Mouse (Mus musculus) cerebellum, adult 2 months (tissue): ENCODE results near the gene Acsf2. TPM values are rescaled to one million over a fixed set of nuclear protein-coding genes. Genes with fewer than 3 reads are reported as not detected.

Source experiments
- DNase-seq, 2 experiments: peaks; one replicate each; pipeline ENCODE4 v3.0.0; 2021
- H3K27ac ChIP-seq: fragments of 200-500 bp; 2 replicates; pipeline ENCODE4 v1.5.1; 2012; ENCODE audit warnings: low read length, control low read depth, inconsistent platforms; ENCODE audit not compliant: insufficient read depth
- H3K27me3 ChIP-seq: fragments of 200-500 bp; 2 replicates; pipeline ENCODE4 v1.6.1; 2012; ENCODE audit warnings: inconsistent platforms, mild to moderate bottlenecking, low read length, moderate library complexity; ENCODE audit not compliant: control insufficient read depth, insufficient read depth
- H3K4me1 ChIP-seq: fragments of 200-500 bp; 2 replicates; pipeline ENCODE4 v1.6.1; 2011; ENCODE audit warnings: low read length; ENCODE audit not compliant: control insufficient read depth, insufficient read depth
- H3K4me3 ChIP-seq: fragments of 200-500 bp; replicated peaks from 2 replicates; pipeline ENCODE3; 2011; ENCODE audit warnings: mild to moderate bottlenecking, low read depth, low read length, control low read depth; ENCODE audit not compliant: insufficient read depth
- CTCF ChIP-seq: fragments of 200-500 bp; IDR thresholded peaks from 2 replicates; pipeline ENCODE4 v1.5.1; 2011; ENCODE audit warnings: low read depth, mild to moderate bottlenecking, control low read depth, low read length, moderate library complexity, borderline replicate concordance; ENCODE audit not compliant: insufficient read depth
- POLR2A ChIP-seq: fragments of 200-500 bp; IDR thresholded peaks from 2 replicates; pipeline ENCODE4 v1.6.1; 2011; ENCODE audit warnings: low read length, control low read depth, borderline replicate concordance; ENCODE audit not compliant: insufficient read depth
- WGBS: fragments of 180-500 bp; shearing (Covaris S2); methylation state at CpG from one replicate; pipeline ENCODE4 v1.1.7; 2018; 5-methylcytosine and 5-hydroxymethylcytosine counted together
- polyA plus RNA-seq: library from polyadenylated mRNA; depleted of rRNA; stranded (reverse); fragments of >200 nt; gene quantifications from 2 replicates; pipeline ENCODE4 v1.2.3, GENCODE M21; 2012; rRNA removed

Acsf2 gene
- polyA plus RNA-seq, 1 experiment, result 13.1 TPM

- peak; percentile 79 to 87 for DNase-seq
- H3K27me3 ChIP-seq, result no peaks in the 10 kb centered on the region
- WGBS, result 2% methylated on average over 42 of the region's 42 CpGs
- H3K4me1 ChIP-seq, result 0 out of 2 replicates have a peak, but pooled peaks cover 3% of the 10 kb centered on the region
- H3K4me3 ChIP-seq, result peak within 1 kb of the TSS; percentile 80
- H3K27ac ChIP-seq, result no peak within 1 kb of the TSS
- TF ChIP-seq CTCF, result peak; percentile 5; the same call in 1 of the 2 replicates
- TF ChIP-seq POLR2A, result peak; percentile 20; the same call in 1 of the 2 replicates
These were observed 80.3 kb downstream of the Acsf2 start, which contains the start of gene Mycbpap for GRCm38 (mm10) chr11:94521219-94521843. Mycbpap (minus strand) TSS chr11:94521742.

GRCm38 (mm10) chr11:94513452-94513851 lies 88.2 kb downstream of the Acsf2 start:
- 30% methylated on average over 9 of the region's 9 CpGs for WGBS
- no peak for TF ChIP-seq CTCF
- TF ChIP-seq POLR2A, result no peak
- Histone ChIP-seq H3K4me1 (no peaks in the 10 kb centered on the region), H3K27ac (no peak overlapping the region), H3K27me3 (no peaks in the 10 kb centered on the region), H3K4me3 (no peak overlapping the region)
- no peak for DNase-seq

- Histone ChIP-seq H3K4me1 (no peaks in the 10 kb centered on the region), H3K27me3 (no peaks in the 10 kb centered on the region), H3K4me3 (no peak overlapping the region), H3K27ac (no peak overlapping the region)
- DNase-seq, result no peak
- TF ChIP-seq CTCF, result no peak
- no peak for TF ChIP-seq POLR2A
- WGBS, result 93% methylated on average over 10 of the region's 10 CpGs
These were observed 92.7 kb downstream of the Acsf2 start for GRCm38 (mm10) chr11:94508976-94509375.

Other genes with a start within 250 kb of the Acsf2 start
- 0.64 and 0.71 TPM in 2 replicates for gene Abcc3, start 208.9 kb downstream of the Acsf2 start, polyA plus RNA-seq
- gene Cacna1g, start 127.7 kb downstream of the Acsf2 start, polyA plus RNA-seq, result 199 and 248 TPM in 2 replicates
- 1.5 and 1.9 TPM in 2 replicates for gene Spata20, start 115.7 kb downstream of the Acsf2 start, polyA plus RNA-seq
- gene Epn3, start 101.9 kb downstream of the Acsf2 start, polyA plus RNA-seq, result 31.1 and 35.9 TPM in 2 replicates
- gene Mycbpap, start 80.1 kb downstream of the Acsf2 start, polyA plus RNA-seq, result 3.6 and 4.9 TPM in 2 replicates
- 19.7 and 20.8 TPM in 2 replicates for gene Rsad1, start 52.6 kb downstream of the Acsf2 start, polyA plus RNA-seq
- 0.82 and 1.1 TPM in 2 replicates for gene Chad, start 36.8 kb downstream of the Acsf2 start, polyA plus RNA-seq
- 71.9 and 72.1 TPM in 2 replicates for gene Lrrc59, start 27.9 kb upstream of the Acsf2 start, polyA plus RNA-seq
- 129 and 136 TPM in 2 replicates for gene Mrpl27, start 51.9 kb upstream of the Acsf2 start, polyA plus RNA-seq
- 0.21 and 0.30 TPM in 2 replicates for gene Eme1, start 52.1 kb upstream of the Acsf2 start, polyA plus RNA-seq
- gene Xylt2, start 75.6 kb upstream of the Acsf2 start, polyA plus RNA-seq, result 30.5 and 30.7 TPM in 2 replicates
- not detected in 2 replicates for gene Gm11541, start 102.6 kb upstream of the Acsf2 start, polyA plus RNA-seq
- 0.33 and 0.48 TPM in 2 replicates for gene Cdc34b, start 139.9 kb upstream of the Acsf2 start, polyA plus RNA-seq
- gene Tmem92, start 180.8 kb upstream of the Acsf2 start, polyA plus RNA-seq, result not detected in 2 replicates